Mouse (Mus musculus): Measurements from ENCODE around the gene Rhpn2. TPM values are rescaled to one million over a fixed set of nuclear protein-coding genes. Genes with fewer than 3 reads are reported as not detected.
A peak's percentile ranks its signal among the peaks of the same experiment; 100 is the strongest.

The Rhpn2 gene
- 2.0 TPM in 1 of 2 replicates, not detected in the other for polyA plus RNA-seq (2011; ENCODE audit: insufficient read depth, insufficient read length, low replicate concordance, missing spikeins)

GRCm38 (mm10) chr7:35333692-35334526 is at the start of gene Rhpn2:
Gene Rhpn2 (plus strand): TSS chr7:35334170.
- H3K27ac ChIP-seq (ENCODE audit: control insufficient read depth, insufficient read depth, low read depth, low read length, poor library complexity) = no peak within 1 kb of the TSS
- under 1% methylated on average over 52 of the region's 52 CpGs for WGBS
- TF ChIP-seq POLR2A (IDR thresholded peaks at IDR 0.05; ENCODE audit: borderline replicate concordance, control insufficient read depth, low read depth, low read length) (peak; percentile 28; the same call in 1 of the 2 replicates), CTCF (IDR thresholded peaks at IDR 0.05; ENCODE audit: control insufficient read depth, insufficient read depth, low read length) (no peak)
- peak within 1 kb of the TSS; percentile 60 for H3K4me3 ChIP-seq (replicated peaks; ENCODE audit: control insufficient read depth, low read depth, low read length)
- H3K4me1 ChIP-seq (ENCODE audit: control insufficient read depth, insufficient read depth, low read length) = peaks cover 3% of the 10 kb centered on the region

GRCm38 (mm10) chr7:35293464-35293863 is 40.5 kb upstream of the Rhpn2 start:
- TF ChIP-seq CTCF (IDR thresholded peaks at IDR 0.05; ENCODE audit: control insufficient read depth, insufficient read depth, low read length) = no peak
- TF ChIP-seq POLR2A (IDR thresholded peaks at IDR 0.05; ENCODE audit: borderline replicate concordance, control insufficient read depth, low read depth, low read length) = no peak
- Histone ChIP-seq H3K27ac (ENCODE audit: control insufficient read depth, insufficient read depth, low read depth, low read length, poor library complexity) (no peak overlapping the region), H3K4me3 (replicated peaks; ENCODE audit: control insufficient read depth, low read depth, low read length) (no peak overlapping the region), H3K4me1 (ENCODE audit: control insufficient read depth, insufficient read depth, low read length) (no peaks in the 10 kb centered on the region)
- WGBS = 88% methylated on average over 13 of the region's 13 CpGs

GRCm38 (mm10) chr7:35295631-35296030 is 38.3 kb upstream of the Rhpn2 start:
- no peak overlapping the region for H3K27ac ChIP-seq (ENCODE audit: control insufficient read depth, insufficient read depth, low read depth, low read length, poor library complexity)
- TF ChIP-seq POLR2A (IDR thresholded peaks at IDR 0.05; ENCODE audit: borderline replicate concordance, control insufficient read depth, low read depth, low read length) (no peak), CTCF (IDR thresholded peaks at IDR 0.05; ENCODE audit: control insufficient read depth, insufficient read depth, low read length) (no peak)

GRCm38 (mm10) chr7:35297886-35298285 is 36.1 kb upstream of the Rhpn2 start:
- no peak overlapping the region for H3K4me3 ChIP-seq (replicated peaks; ENCODE audit: control insufficient read depth, low read depth, low read length)
- no peak for TF ChIP-seq POLR2A (IDR thresholded peaks at IDR 0.05; ENCODE audit: borderline replicate concordance, control insufficient read depth, low read depth, low read length)
- no peak for TF ChIP-seq CTCF (IDR thresholded peaks at IDR 0.05; ENCODE audit: control insufficient read depth, insufficient read depth, low read length)
- no peak overlapping the region for H3K27ac ChIP-seq (ENCODE audit: control insufficient read depth, insufficient read depth, low read depth, low read length, poor library complexity)
- H3K4me1 ChIP-seq (ENCODE audit: control insufficient read depth, insufficient read depth, low read length) = no peaks in the 10 kb centered on the region
- WGBS = 79% methylated on average over 5 of the region's 5 CpGs

More at GRCm38 (mm10) chr7:35295631-35296030, 38.3 kb upstream of the Rhpn2 start:
- no peak overlapping the region for H3K4me3 ChIP-seq (replicated peaks; ENCODE audit: control insufficient read depth, low read depth, low read length)
- no peaks in the 10 kb centered on the region for H3K4me1 ChIP-seq (ENCODE audit: control insufficient read depth, insufficient read depth, low read length)
- 87% methylated on average over 2 of the region's 2 CpGs for WGBS

GRCm38 (mm10) chr7:35299656-35300055 is 34.3 kb upstream of the Rhpn2 start:
- WGBS = 86% methylated on average over 8 of the region's 8 CpGs
- Histone ChIP-seq H3K4me1 (ENCODE audit: control insufficient read depth, insufficient read depth, low read length) (no peaks in the 10 kb centered on the region), H3K4me3 (replicated peaks; ENCODE audit: control insufficient read depth, low read depth, low read length) (no peak overlapping the region), H3K27ac (ENCODE audit: control insufficient read depth, insufficient read depth, low read depth, low read length, poor library complexity) (no peak overlapping the region)
- TF ChIP-seq POLR2A (IDR thresholded peaks at IDR 0.05; ENCODE audit: borderline replicate concordance, control insufficient read depth, low read depth, low read length) (no peak), CTCF (IDR thresholded peaks at IDR 0.05; ENCODE audit: control insufficient read depth, insufficient read depth, low read length) (no peak)

GRCm38 (mm10) chr7:35300792-35301191 is 33.2 kb upstream of the Rhpn2 start:
- Histone ChIP-seq H3K4me1 (ENCODE audit: control insufficient read depth, insufficient read depth, low read length) (no peaks in the 10 kb centered on the region), H3K4me3 (replicated peaks; ENCODE audit: control insufficient read depth, low read depth, low read length) (no peak overlapping the region), H3K27ac (ENCODE audit: control insufficient read depth, insufficient read depth, low read depth, low read length, poor library complexity) (no peak overlapping the region)
- TF ChIP-seq CTCF (IDR thresholded peaks at IDR 0.05; ENCODE audit: control insufficient read depth, insufficient read depth, low read length) (no peak), POLR2A (IDR thresholded peaks at IDR 0.05; ENCODE audit: borderline replicate concordance, control insufficient read depth, low read depth, low read length) (no peak)

- H3K27ac ChIP-seq (ENCODE audit: control insufficient read depth, insufficient read depth, low read depth, low read length, poor library complexity) = no peak overlapping the region
- WGBS = 84% methylated on average over 3 of the region's 3 CpGs
- TF ChIP-seq CTCF (IDR thresholded peaks at IDR 0.05; ENCODE audit: control insufficient read depth, insufficient read depth, low read length) = no peak
- TF ChIP-seq POLR2A (IDR thresholded peaks at IDR 0.05; ENCODE audit: borderline replicate concordance, control insufficient read depth, low read depth, low read length) = no peak
- no peak overlapping the region for H3K4me3 ChIP-seq (replicated peaks; ENCODE audit: control insufficient read depth, low read depth, low read length)
- no peaks in the 10 kb centered on the region for H3K4me1 ChIP-seq (ENCODE audit: control insufficient read depth, insufficient read depth, low read length)
Observed at GRCm38 (mm10) chr7:35311214-35311613, 22.8 kb upstream of the Rhpn2 start.

- Histone ChIP-seq H3K4me3 (replicated peaks; ENCODE audit: control insufficient read depth, low read depth, low read length) (no peak overlapping the region), H3K4me1 (ENCODE audit: control insufficient read depth, insufficient read depth, low read length) (peaks cover 2% of the 10 kb centered on the region), H3K27ac (ENCODE audit: control insufficient read depth, insufficient read depth, low read depth, low read length, poor library complexity) (no peak overlapping the region)
- TF ChIP-seq CTCF (IDR thresholded peaks at IDR 0.05; ENCODE audit: control insufficient read depth, insufficient read depth, low read length) (no peak), POLR2A (IDR thresholded peaks at IDR 0.05; ENCODE audit: borderline replicate concordance, control insufficient read depth, low read depth, low read length) (no peak)
Observed at GRCm38 (mm10) chr7:35314156-35314555, 19.8 kb upstream of the Rhpn2 start.

All from bone marrow, adult 2 months (tissue).